In the genomic region with DNA sequence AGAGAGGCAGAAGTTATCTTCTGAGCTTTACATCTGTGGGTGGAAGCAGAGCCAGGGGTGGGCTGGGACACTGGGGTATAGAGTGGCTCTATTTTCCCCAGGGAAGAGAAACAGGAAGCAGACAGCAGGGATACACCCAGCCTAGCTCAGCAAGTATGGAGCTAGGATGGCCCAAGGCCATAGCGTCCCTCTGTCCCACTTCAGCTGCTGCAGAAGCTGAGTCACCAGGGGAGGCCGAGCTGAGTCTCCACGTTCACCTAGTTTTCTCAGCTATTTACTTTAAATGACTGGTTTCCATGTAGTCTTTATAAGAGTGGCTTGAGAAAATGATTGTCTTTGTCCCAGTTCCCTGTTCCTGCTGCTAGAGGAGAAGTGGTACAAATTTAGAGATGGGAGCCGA, we compare ENCODE assay signal across 17 mouse cellular contexts. TPM values are rescaled to one million over a fixed set of nuclear protein-coding genes. Genes with fewer than 3 reads are reported as not detected.
"Had no signal": no experiment of that assay in that cellular context is flagged by ENCODE, and none has a peak within 500 bp of the region (broad histone marks: within the 10 kb centered on the region; RNA-seq: fewer than 3 reads in every experiment).

No protein-coding gene starts in this region.

- DNase-seq: kidney, postnatal 25 days; layer of hippocampus, adult 9-11 months; liver; lung, adult 18-20 months; lung, postnatal 14 days; lung, postnatal 4 days; midbrain, embryonic 14.5 days; right cerebral cortex, postnatal 4 days; thymus, postnatal 4 days had no signal

- ATAC-seq: liver, embryonic 12.5 days had no signal

RNA-seq across cellular contexts. Expression of a gene that starts 15.4 kb away (rescaled TPM):
- total RNA-seq: layer of hippocampus, adult 2 months; layer of hippocampus, postnatal 25 days; left cerebral cortex, adult 18-20 months; left cerebral cortex, postnatal 25 days; megakaryocyte progenitor cell, adult 5-6 weeks; megakaryocyte-erythroid progenitor cell, adult 5-6 weeks; midbrain, postnatal 0 days had no signal

RNA-seq across cellular contexts. Expression of a gene that starts 23.5 kb away (rescaled TPM):
- total RNA-seq: layer of hippocampus, adult 2 months; layer of hippocampus, postnatal 25 days; left cerebral cortex, adult 18-20 months; left cerebral cortex, postnatal 25 days; megakaryocyte-erythroid progenitor cell, adult 5-6 weeks; midbrain, postnatal 0 days had no signal

RNA-seq across cellular contexts. Expression of a gene that starts 47.5 kb away (rescaled TPM):
- total RNA-seq: layer of hippocampus, adult 2 months; layer of hippocampus, postnatal 25 days; left cerebral cortex, adult 18-20 months; left cerebral cortex, postnatal 25 days; megakaryocyte progenitor cell, adult 5-6 weeks; megakaryocyte-erythroid progenitor cell, adult 5-6 weeks; midbrain, postnatal 0 days had no signal
